Mouse (Mus musculus) lung, adult 2 months (tissue): ENCODE measurements around the gene Pgbd5.

Experiments used
- CTCF ChIP-seq: fragments of 200-500 bp; IDR thresholded peaks from 2 replicates; pipeline ENCODE4 v1.5.1; 2011; ENCODE audit warnings: mild to moderate bottlenecking, low read length, control low read depth; ENCODE audit not compliant: insufficient read depth
- POLR2A ChIP-seq: fragments of 200-500 bp; IDR thresholded peaks from 2 replicates; pipeline ENCODE4 v1.6.1; 2011; ENCODE audit warnings: low read depth, mild to moderate bottlenecking, control low read depth, low read length, borderline replicate concordance; ENCODE audit errors: extremely low read depth

DNA sequence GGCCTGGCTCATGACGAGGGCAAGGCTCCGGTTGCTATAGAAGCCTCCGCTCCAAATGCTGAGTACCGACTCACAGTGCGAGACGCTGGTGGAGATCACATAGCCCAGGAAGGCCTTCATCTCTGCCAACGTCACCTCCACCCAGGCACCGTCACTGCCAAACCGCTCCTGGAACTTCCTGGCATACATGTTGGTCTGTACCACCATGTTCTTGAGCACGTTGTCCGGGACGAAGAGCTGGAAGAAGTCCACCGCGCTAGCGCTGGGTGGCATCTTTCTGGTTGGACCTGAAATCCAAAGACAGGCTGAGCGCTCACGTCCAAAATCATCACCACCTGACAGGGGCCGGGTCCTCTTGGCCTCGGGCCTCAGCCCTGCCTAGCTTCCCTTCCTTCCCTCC is 55.1 kb downstream of the Pgbd5 start:
- TF ChIP-seq CTCF = no peak
- no peak for TF ChIP-seq POLR2A
